Mouse (Mus musculus) adrenal gland, postnatal 36 days (tissue): Measurements from ENCODE around the gene Gm11559. TPM values are rescaled to one million over a fixed set of nuclear protein-coding genes. Genes with fewer than 3 reads are reported as not detected.
"Not testable (repeated sequence)": the region's sequence is repeated elsewhere in the genome, so short reads cannot be mapped to it uniquely, and the experiment has no call there.

Source experiments
- DNase-seq, 2 experiments: peaks; one replicate each; pipeline ENCODE4 v3.0.0; 2021; ENCODE audit warnings: mixed read lengths in 1 of 2
- long read RNA-seq, 2 experiments: library from polyadenylated mRNA; stranded (forward); transcript quantifications; one replicate each; pipeline ENCODE4 v2.0.0; 2021; ENCODE audit warnings: borderline sequencing depth in 2 of 2
- total RNA-seq, 2 experiments: library from RNA; stranded (reverse); gene quantifications; 2 replicates each; pipeline ENCODE4 v1.2.3; 2021

The Gm11559 gene
- not detected for total RNA-seq
- long read RNA-seq, experiment 1: 0 reads
- long read RNA-seq, experiment 2: 0 reads

DNA sequence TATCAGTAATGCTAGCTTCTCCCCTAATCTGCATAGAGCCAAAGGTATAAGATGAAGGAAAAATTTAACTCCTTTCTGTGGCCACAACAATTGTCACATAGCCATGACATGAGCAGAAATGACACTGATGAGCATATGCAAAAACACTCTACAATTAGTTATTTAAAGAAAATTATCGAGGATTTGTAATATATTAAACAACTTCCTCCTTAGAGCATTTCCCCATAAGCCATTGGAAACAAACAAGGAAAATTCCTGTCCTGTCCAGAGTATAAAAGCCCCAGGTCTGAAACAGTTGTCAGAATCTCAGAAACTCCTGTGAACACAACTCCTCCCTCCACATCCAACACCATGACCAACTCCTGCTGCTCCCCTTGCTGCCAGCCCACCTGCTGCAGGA is at the start of gene Gm11559:
Gene Gm11559 (plus strand): TSS at position 301 of the 400 bp plus-strand sequence.
- not testable (repeated sequence) for DNase-seq

- not testable (repeated sequence) for DNase-seq
These were observed 48.7 kb upstream of the Gm11559 start, which contains the start of gene Gm11564 for GRCm38 (mm10) chr11:99815566-99815965. Gene Gm11564 (minus strand): TSS chr11:99815666.

- DNase-seq: no peak
These were observed 26.3 kb upstream of the Gm11559 start, which contains the start of gene 2300003K06Rik for GRCm38 (mm10) chr11:99837966-99838365. Gene 2300003K06Rik (minus strand): TSS chr11:99838066.

- DNase-seq: no peak
These were observed 22.1 kb upstream of the Gm11559 start for GRCm38 (mm10) chr11:99842185-99842584.

DNA sequence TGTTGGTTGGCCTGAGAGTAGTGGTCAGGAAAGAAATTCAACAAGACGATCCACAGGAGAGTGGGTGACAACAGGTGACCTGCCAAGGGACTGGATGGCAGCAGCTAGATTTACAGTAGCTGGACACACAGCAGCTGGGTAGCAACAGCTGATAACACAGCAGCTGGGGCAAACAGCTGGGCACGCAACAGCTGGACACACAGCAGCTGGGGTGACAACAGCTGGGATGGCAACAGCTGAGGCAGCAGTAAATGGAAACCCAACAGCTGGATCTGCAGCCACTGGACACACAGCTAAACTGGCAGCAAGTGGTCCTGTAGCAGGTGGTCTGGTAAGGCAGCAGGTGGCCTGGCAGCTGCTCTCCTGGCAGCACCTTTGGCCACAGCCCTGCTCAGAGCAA is 17.5 kb upstream of the Gm11559 start:
- DNase-seq: no peak

GRCm38 (mm10) chr11:99851508-99851907 is 12.8 kb upstream of the Gm11559 start, which contains the start of gene Krtap4-16:
Gene Krtap4-16 (minus strand): TSS chr11:99851608.
- no peak for DNase-seq

DNA sequence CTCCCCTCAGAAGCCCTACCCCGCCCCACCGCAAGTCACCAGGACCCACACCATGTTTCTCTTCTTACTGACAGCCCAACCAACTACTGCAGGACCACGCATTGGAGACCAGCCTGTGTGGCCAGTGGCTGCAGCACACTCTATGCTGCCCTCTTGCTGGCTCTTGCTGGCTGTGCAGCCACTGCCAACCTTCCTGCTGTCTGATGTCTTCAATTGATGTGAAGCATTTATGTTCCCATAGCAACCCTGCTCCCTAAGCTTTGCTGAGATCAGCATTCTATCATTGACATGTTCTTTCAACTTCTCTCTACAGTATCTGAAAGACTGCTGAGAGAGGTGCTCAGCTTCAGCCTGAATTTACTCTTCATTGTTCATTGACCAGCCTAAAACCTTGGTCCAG is 10.2 kb upstream of the Gm11559 start:
- peak; percentile 7 to 12 for DNase-seq

GRCm38 (mm10) chr11:99857617-99858016 is 6.7 kb upstream of the Gm11559 start, which contains the start of gene Gm11568:
Gene Gm11568 (plus strand): TSS chr11:99857917.
- no peak for DNase-seq

GRCm38 (mm10) chr11:99858761-99859160 is 5.5 kb upstream of the Gm11559 start:
- no peak for DNase-seq

DNA sequence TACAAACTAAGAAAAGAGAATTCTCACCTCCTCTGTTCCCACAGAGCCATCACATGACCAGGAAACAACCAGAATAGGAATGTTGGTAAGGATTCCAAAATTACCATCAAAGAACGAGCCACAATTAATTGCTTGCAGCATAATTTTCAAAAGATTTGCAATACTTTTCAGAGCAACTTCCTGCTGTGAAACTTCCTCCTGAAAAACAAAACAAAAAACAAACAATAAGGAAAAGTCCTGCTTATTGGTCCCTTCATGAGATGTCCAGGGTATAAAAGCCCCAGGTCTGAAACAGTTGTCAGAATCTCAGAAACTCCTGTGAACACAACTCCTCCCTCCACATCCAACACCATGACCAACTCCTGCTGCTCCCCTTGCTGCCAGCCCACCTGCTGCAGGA is 8.8 kb downstream of the Gm11559 start, which contains the start of gene Krtap9-1:
Gene Krtap9-1 (plus strand): TSS at position 301 of the 400 bp plus-strand sequence.
- not testable (repeated sequence) for DNase-seq

GRCm38 (mm10) chr11:99878887-99879286 is 14.6 kb downstream of the Gm11559 start, which contains the start of gene Gm11567:
Gene Gm11567 (plus strand): TSS chr11:99879187.
- DNase-seq: not testable (repeated sequence)

DNA sequence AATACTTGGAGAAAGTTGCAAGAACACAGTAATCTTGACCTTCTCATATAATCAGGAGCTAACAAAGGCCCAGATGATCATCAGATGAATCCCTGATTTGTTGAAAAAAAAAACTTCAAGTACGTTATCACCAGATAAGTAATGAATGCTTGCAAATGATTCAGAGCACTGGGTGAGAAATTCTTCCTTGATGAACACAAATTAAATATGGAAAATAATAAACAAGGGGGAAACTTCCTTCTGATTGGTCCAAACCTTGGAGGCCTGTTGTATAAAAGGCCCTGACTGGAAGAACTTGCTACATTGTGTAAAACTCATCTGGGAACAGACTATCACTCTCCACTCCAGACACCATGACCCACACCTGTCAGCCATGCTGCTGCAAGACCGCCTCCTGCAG is 43.3 kb downstream of the Gm11559 start, which contains the start of gene Krtap31-1:
Gene Krtap31-1 (plus strand): TSS at position 301 of the 400 bp plus-strand sequence.
- DNase-seq: no peak

- no peak for DNase-seq
These were observed 50.2 kb downstream of the Gm11559 start, which contains the start of gene Gm11565 for GRCm38 (mm10) chr11:99914451-99914850. Gene Gm11565 (plus strand): TSS chr11:99914751.

Other genes starting within 250 kb of the Gm11559 start
- gene Krtap2-4, start 249.6 kb upstream of the Gm11559 start, total RNA-seq: not detected
- not detected for gene Gm11562, start 244.0 kb upstream of the Gm11559 start, total RNA-seq
- not detected for gene Krtap4-1, start 236.2 kb upstream of the Gm11559 start, total RNA-seq
- not detected for gene Krtap4-2, start 229.4 kb upstream of the Gm11559 start, total RNA-seq
- gene Krtap4-7, start 220.4 kb upstream of the Gm11559 start, total RNA-seq: not detected
- gene Gm11555, start 214.2 kb upstream of the Gm11559 start, total RNA-seq: not detected
- not detected for gene Gm11563, start 205.5 kb upstream of the Gm11559 start, total RNA-seq
- gene Krtap4-6, start 198.5 kb upstream of the Gm11559 start, total RNA-seq: not detected
- gene Gm14190, start 173.7 kb upstream of the Gm11559 start, total RNA-seq: not detected
- gene Gm14180, start 130.2 kb upstream of the Gm11559 start, total RNA-seq: not detected
- gene Gm11595, start 91.6 kb upstream of the Gm11559 start, total RNA-seq: not detected
- not detected for gene Krtap4-8, start 83.8 kb upstream of the Gm11559 start, total RNA-seq
- gene Krtap4-9, start 79.3 kb upstream of the Gm11559 start, total RNA-seq: not detected
- gene Gm11596, start 71.0 kb upstream of the Gm11559 start, total RNA-seq: not detected
- not detected for gene Gm11569, start 65.5 kb upstream of the Gm11559 start, total RNA-seq
- not detected for gene Gm11554, start 60.0 kb upstream of the Gm11559 start, total RNA-seq
- gene Krtap4-13, start 54.6 kb upstream of the Gm11559 start, total RNA-seq: not detected
- gene Gm11564, start 48.8 kb upstream of the Gm11559 start, total RNA-seq: not detected
- gene 2300003K06Rik, start 26.4 kb upstream of the Gm11559 start, total RNA-seq: not detected
- not detected for gene Krtap4-16, start 12.9 kb upstream of the Gm11559 start, total RNA-seq
- not detected for gene Gm11568, start 6.6 kb upstream of the Gm11559 start, total RNA-seq
- not detected for gene Krtap9-1, start 8.9 kb downstream of the Gm11559 start, total RNA-seq
- not detected for gene Gm11567, start 14.7 kb downstream of the Gm11559 start, total RNA-seq
- not detected for gene Krtap31-1, start 43.4 kb downstream of the Gm11559 start, total RNA-seq
- not detected for gene Gm11565, start 50.3 kb downstream of the Gm11559 start, total RNA-seq
- not detected for gene Krtap31-2, start 71.8 kb downstream of the Gm11559 start, total RNA-seq
- not detected for gene Krtap9-5, start 84.0 kb downstream of the Gm11559 start, total RNA-seq
- not detected for gene Krtap29-1, start 114.6 kb downstream of the Gm11559 start, total RNA-seq
- not detected for gene Krtap16-1, start 122.1 kb downstream of the Gm11559 start, total RNA-seq
- gene Krtap17-1, start 129.5 kb downstream of the Gm11559 start, total RNA-seq: not detected
- not detected for gene Krt33a, start 151.7 kb downstream of the Gm11559 start, total RNA-seq
- not detected for gene Krt33b, start 165.4 kb downstream of the Gm11559 start, total RNA-seq
- gene Krt34, start 177.1 kb downstream of the Gm11559 start, total RNA-seq: not detected
- gene Krt31, start 186.1 kb downstream of the Gm11559 start, total RNA-seq: not detected
- not detected for gene Krt32, start 223.8 kb downstream of the Gm11559 start, total RNA-seq
- not detected for gene Krt35, start 231.8 kb downstream of the Gm11559 start, total RNA-seq
- under 1 TPM; 0.16 to 0.36 TPM for gene Krt36, start 241.2 kb downstream of the Gm11559 start, total RNA-seq